Mouse (Mus musculus): ENCODE measurements around the gene Trib3. TPM values are rescaled to one million over a fixed set of nuclear protein-coding genes. Genes with fewer than 3 reads are reported as not detected.
A peak's percentile ranks its signal among the peaks of the same experiment; 100 is the strongest.

Gene Trib3
- polyA plus RNA-seq, 1 experiment from 2014 or later, result 1.3 TPM

GRCm38 (mm10) chr2:152324842-152325241, 19.0 kb downstream of the Trib3 start:
- Histone ChIP-seq H3K27me3 (ENCODE audit: insufficient read depth, poor library complexity, severe bottlenecking) (no peaks in the 10 kb centered on the region), H3K36me3 (peaks cover 98% of the 10 kb centered on the region), H3K27ac (no peak overlapping the region), H3K9me3 (no peaks in the 10 kb centered on the region), H3K4me3 (no peak overlapping the region), H3K4me1 (replicated peaks) (no peaks in the 10 kb centered on the region)
- 89% methylated on average over 3 of the region's 3 CpGs for WGBS
- DNase-seq (ENCODE audit: low spot score), result no peak

GRCm38 (mm10) chr2:152323971-152324370, 19.9 kb downstream of the Trib3 start:
- peaks cover 100% of the 10 kb centered on the region for H3K36me3 ChIP-seq
- 95% methylated on average over 14 of the region's 14 CpGs for WGBS
- no peaks in the 10 kb centered on the region for H3K27me3 ChIP-seq (ENCODE audit: insufficient read depth, poor library complexity, severe bottlenecking)
- H3K27ac ChIP-seq, result no peak overlapping the region
- no peaks in the 10 kb centered on the region for H3K4me1 ChIP-seq (replicated peaks)
- no peak overlapping the region for H3K4me3 ChIP-seq
- no peak for DNase-seq (ENCODE audit: low spot score)
- H3K9me3 ChIP-seq, result no peaks in the 10 kb centered on the region

GRCm38 (mm10) chr2:152322198-152322597, 21.6 kb downstream of the Trib3 start:
- no peak overlapping the region for H3K4me3 ChIP-seq
- no peaks in the 10 kb centered on the region for H3K27me3 ChIP-seq (ENCODE audit: insufficient read depth, poor library complexity, severe bottlenecking)
- H3K36me3 ChIP-seq, result peaks cover 98% of the 10 kb centered on the region
- no peaks in the 10 kb centered on the region for H3K9me3 ChIP-seq
- H3K4me1 ChIP-seq (replicated peaks), result no peaks in the 10 kb centered on the region
- WGBS, result 92% methylated on average over 6 of the region's 6 CpGs
- H3K27ac ChIP-seq, result peak overlapping the region; percentile 35; the same call in 1 of the 2 replicates
- DNase-seq (ENCODE audit: low spot score), result no peak

GRCm38 (mm10) chr2:152321558-152321957, 22.3 kb downstream of the Trib3 start:
- Histone ChIP-seq H3K27ac (peak overlapping the region; percentile 35; the same call in 1 of the 2 replicates), H3K36me3 (peaks cover 98% of the 10 kb centered on the region), H3K27me3 (ENCODE audit: insufficient read depth, poor library complexity, severe bottlenecking) (no peaks in the 10 kb centered on the region), H3K9me3 (no peaks in the 10 kb centered on the region), H3K4me1 (replicated peaks) (no peaks in the 10 kb centered on the region), H3K4me3 (no peak overlapping the region)
- 81% methylated on average over 5 of the region's 5 CpGs for WGBS
- DNase-seq (ENCODE audit: low spot score), result no peak

- Histone ChIP-seq H3K36me3 (peaks cover 98% of the 10 kb centered on the region), H3K27me3 (ENCODE audit: insufficient read depth, poor library complexity, severe bottlenecking) (no peaks in the 10 kb centered on the region), H3K4me1 (replicated peaks) (no peaks in the 10 kb centered on the region), H3K27ac (no peak overlapping the region), H3K4me3 (no peak overlapping the region), H3K9me3 (no peaks in the 10 kb centered on the region)
- DNase-seq (ENCODE audit: low spot score), result no peak
- WGBS, result 86% methylated on average over 6 of the region's 6 CpGs
These were observed 26.8 kb downstream of the Trib3 start for GRCm38 (mm10) chr2:152317054-152317453.

GRCm38 (mm10) chr2:152313926-152314325, 29.9 kb downstream of the Trib3 start:
- Histone ChIP-seq H3K36me3 (peaks cover 98% of the 10 kb centered on the region), H3K9me3 (no peaks in the 10 kb centered on the region), H3K4me1 (replicated peaks) (peaks cover 3% of the 10 kb centered on the region; the same call in 1 of the 2 replicates), H3K27me3 (ENCODE audit: insufficient read depth, poor library complexity, severe bottlenecking) (no peaks in the 10 kb centered on the region), H3K27ac (no peak overlapping the region), H3K4me3 (no peak overlapping the region)
- WGBS, result 95% methylated on average over 6 of the region's 6 CpGs
- DNase-seq (ENCODE audit: low spot score), result no peak

GRCm38 (mm10) chr2:152312996-152313395, 30.8 kb downstream of the Trib3 start:
- Histone ChIP-seq H3K4me1 (replicated peaks) (peaks cover 3% of the 10 kb centered on the region; the same call in 1 of the 2 replicates), H3K27me3 (ENCODE audit: insufficient read depth, poor library complexity, severe bottlenecking) (no peaks in the 10 kb centered on the region), H3K36me3 (peaks cover 98% of the 10 kb centered on the region), H3K4me3 (no peak overlapping the region), H3K27ac (no peak overlapping the region), H3K9me3 (no peaks in the 10 kb centered on the region)
- WGBS, result 96% methylated on average over 7 of the region's 7 CpGs
- no peak for DNase-seq (ENCODE audit: low spot score)

- H3K9me3 ChIP-seq, result no peaks in the 10 kb centered on the region
- H3K4me3 ChIP-seq, result no peak overlapping the region
- H3K27me3 ChIP-seq (ENCODE audit: insufficient read depth, poor library complexity, severe bottlenecking), result no peaks in the 10 kb centered on the region
- DNase-seq (ENCODE audit: low spot score), result no peak
- no peak overlapping the region for H3K27ac ChIP-seq
- H3K36me3 ChIP-seq, result peaks cover 99% of the 10 kb centered on the region
- WGBS, result 92% methylated on average over 3 of the region's 3 CpGs
- H3K4me1 ChIP-seq (replicated peaks), result peaks cover 6% of the 10 kb centered on the region
These were observed 36.6 kb downstream of the Trib3 start for GRCm38 (mm10) chr2:152307186-152307585.

GRCm38 (mm10) chr2:152305480-152305879, 38.4 kb downstream of the Trib3 start:
- H3K4me3 ChIP-seq, result no peak overlapping the region
- no peak for DNase-seq (ENCODE audit: low spot score)
- H3K27ac ChIP-seq, result no peak overlapping the region
- 95% methylated on average over 6 of the region's 6 CpGs for WGBS
- peaks cover 85% of the 10 kb centered on the region for H3K36me3 ChIP-seq
- peaks cover 3% of the 10 kb centered on the region; the same call in 1 of the 2 replicates for H3K4me1 ChIP-seq (replicated peaks)
- no peaks in the 10 kb centered on the region for H3K27me3 ChIP-seq (ENCODE audit: insufficient read depth, poor library complexity, severe bottlenecking)
- H3K9me3 ChIP-seq, result no peaks in the 10 kb centered on the region

GRCm38 (mm10) chr2:152303781-152304180, 40.1 kb downstream of the Trib3 start:
- Histone ChIP-seq H3K9me3 (no peaks in the 10 kb centered on the region), H3K27me3 (ENCODE audit: insufficient read depth, poor library complexity, severe bottlenecking) (no peaks in the 10 kb centered on the region), H3K36me3 (peaks cover 68% of the 10 kb centered on the region), H3K4me3 (no peak overlapping the region), H3K27ac (no peak overlapping the region), H3K4me1 (replicated peaks) (peaks cover 3% of the 10 kb centered on the region; the same call in 1 of the 2 replicates)
- 63% methylated on average over 5 of the region's 5 CpGs for WGBS
- DNase-seq (ENCODE audit: low spot score), result peak; percentile 27

GRCm38 (mm10) chr2:152302862-152303261, 41.0 kb downstream of the Trib3 start:
- WGBS, result 88% methylated on average over 2 of the region's 2 CpGs
- H3K27ac ChIP-seq, result no peak overlapping the region
- H3K9me3 ChIP-seq, result no peaks in the 10 kb centered on the region
- no peaks in the 10 kb centered on the region for H3K27me3 ChIP-seq (ENCODE audit: insufficient read depth, poor library complexity, severe bottlenecking)
- H3K36me3 ChIP-seq, result peaks cover 59% of the 10 kb centered on the region
- H3K4me3 ChIP-seq, result no peak overlapping the region
- DNase-seq (ENCODE audit: low spot score), result no peak
- peaks cover 3% of the 10 kb centered on the region; the same call in 1 of the 2 replicates for H3K4me1 ChIP-seq (replicated peaks)

GRCm38 (mm10) chr2:152294541-152294940, 49.3 kb downstream of the Trib3 start:
- H3K27ac ChIP-seq, result no peak overlapping the region; the same call in 1 of the 2 replicates
- H3K36me3 ChIP-seq, result no peaks in the 10 kb centered on the region
- peaks cover 25% of the 10 kb centered on the region for H3K4me1 ChIP-seq (replicated peaks)
- H3K27me3 ChIP-seq (ENCODE audit: insufficient read depth, poor library complexity, severe bottlenecking), result no peaks in the 10 kb centered on the region
- DNase-seq (ENCODE audit: low spot score), result no peak
- H3K4me3 ChIP-seq, result peak overlapping the region; percentile 94
- WGBS, result 45% methylated on average over 5 of the region's 5 CpGs
- no peaks in the 10 kb centered on the region for H3K9me3 ChIP-seq

GRCm38 (mm10) chr2:152293727-152294475, 49.9 kb downstream of the Trib3 start, which contains the start of gene Tbc1d20:
Gene Tbc1d20, plus strand, starts transcription at chr2:152293828.
- Histone ChIP-seq H3K27ac (peak within 1 kb of the TSS; percentile 96), H3K4me3 (peak within 1 kb of the TSS; percentile 94), H3K36me3 (no peaks in the 10 kb centered on the region), H3K9me3 (no peaks in the 10 kb centered on the region), H3K27me3 (ENCODE audit: insufficient read depth, poor library complexity, severe bottlenecking) (no peaks in the 10 kb centered on the region), H3K4me1 (replicated peaks) (peaks cover 25% of the 10 kb centered on the region)
- peak; percentile 91 for DNase-seq (ENCODE audit: low spot score)
- under 1% methylated on average over 70 of the region's 70 CpGs for WGBS

All from hindbrain, embryonic 10.5 days (tissue).